Mouse (Mus musculus) forebrain, embryonic 11.5 days (tissue): ENCODE measurements at regions not wholly inside any gene's neighbourhood (a gene's known extent, or its start where the extent isn't known, plus 50 kb on each side); places are given as distances from the start of the nearest gene placed in this dataset.

ENCODE experiments used
- ATAC-seq: fragments of 200-750 bp; cut with Nextera tagmentation; replicated peaks from 2 replicates; pipeline ENCODE4 v1.8.0; 2017; ENCODE audit warnings: moderate TSS enrichment; ENCODE audit not compliant: low FRiP score
- DNase-seq: peaks from one replicate; pipeline ENCODE4 v3.0.0-alpha.2; 2017; ENCODE audit warnings: low spot score
- H3K27ac ChIP-seq: fragments of 300-500 bp; sonication (generic); 2 replicates; pipeline ENCODE4 v1.5.1; 2014; ENCODE audit warnings: low read depth, low read length
- H3K27me3 ChIP-seq: fragments of 300-500 bp; sonication (generic); 2 replicates; pipeline ENCODE4 v1.6.1; 2014; ENCODE audit warnings: mild to moderate bottlenecking, low read length, mixed read lengths; ENCODE audit not compliant: control insufficient read depth, insufficient read depth
- H3K36me3 ChIP-seq: fragments of 300-500 bp; sonication (generic); 2 replicates; pipeline ENCODE4 v1.6.1; 2014; ENCODE audit warnings: mild to moderate bottlenecking, low read length, moderate library complexity, mixed read lengths; ENCODE audit not compliant: control insufficient read depth, insufficient read depth
- H3K4me1 ChIP-seq: fragments of 300-500 bp; sonication (generic); replicated peaks from 2 replicates; pipeline ENCODE4 v1.6.1; 2014; ENCODE audit warnings: low read length, mixed read lengths; ENCODE audit not compliant: control insufficient read depth, insufficient read depth
- H3K4me2 ChIP-seq: fragments of 300-500 bp; sonication (generic); 2 replicates; pipeline ENCODE4 v1.6.1; 2014; ENCODE audit warnings: low read depth, mild to moderate bottlenecking, low read length, moderate library complexity, mixed read lengths; ENCODE audit not compliant: severe bottlenecking
- H3K4me3 ChIP-seq: fragments of 300-500 bp; sonication (generic); 2 replicates; pipeline ENCODE4 v1.5.1; 2014; ENCODE audit warnings: low read depth, low read length
- H3K9ac ChIP-seq: fragments of 300-500 bp; sonication (generic); 2 replicates; pipeline ENCODE4 v1.6.1; 2014; ENCODE audit warnings: low read length
- H3K9me3 ChIP-seq: fragments of 300-500 bp; sonication (generic); 2 replicates; pipeline ENCODE4 v1.6.1; 2016; ENCODE audit warnings: low read length, mixed read lengths; ENCODE audit not compliant: control insufficient read depth
- WGBS: fragments of 180-500 bp; shearing (Covaris S2); extraction: QIAGEN DNeasy Blood & Tissue Kit; methylation state at CpG from one replicate; pipeline ENCODE4 v1.1.7; 2014; 5-methylcytosine and 5-hydroxymethylcytosine counted together

DNA sequence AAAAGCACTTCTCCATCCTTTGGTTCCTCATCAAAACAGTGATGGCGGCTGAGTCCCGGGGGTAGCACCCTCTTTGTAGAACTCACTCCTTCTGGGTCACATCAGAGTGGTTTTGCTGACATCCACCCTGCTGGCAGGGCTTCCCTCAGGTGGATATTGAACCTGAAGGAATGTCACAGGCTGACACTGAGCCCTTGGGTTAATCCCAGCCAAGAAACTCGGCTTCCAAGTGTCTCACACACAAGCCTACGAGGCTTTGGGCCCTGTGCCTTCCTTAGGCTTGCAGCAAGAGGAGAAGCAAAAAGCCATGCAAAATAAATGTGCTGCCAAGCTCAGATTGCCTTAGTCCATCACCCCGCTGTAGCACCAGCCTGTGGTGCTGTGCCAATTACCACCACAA is 97.8 kb upstream of the Fut8 start:
- no peak overlapping the region for H3K4me3 ChIP-seq
- H3K4me1 ChIP-seq = no peaks in the 10 kb centered on the region
- no peaks in the 10 kb centered on the region for H3K27me3 ChIP-seq
- H3K4me2 ChIP-seq = no peak overlapping the region
- WGBS = 85% methylated on average over 5 of the region's 5 CpGs
- no peak overlapping the region for H3K9ac ChIP-seq
- DNase-seq (no peak), ATAC-seq (no peak)
- no peak overlapping the region for H3K27ac ChIP-seq
- H3K9me3 ChIP-seq = no peaks in the 10 kb centered on the region
- no peaks in the 10 kb centered on the region for H3K36me3 ChIP-seq

DNA sequence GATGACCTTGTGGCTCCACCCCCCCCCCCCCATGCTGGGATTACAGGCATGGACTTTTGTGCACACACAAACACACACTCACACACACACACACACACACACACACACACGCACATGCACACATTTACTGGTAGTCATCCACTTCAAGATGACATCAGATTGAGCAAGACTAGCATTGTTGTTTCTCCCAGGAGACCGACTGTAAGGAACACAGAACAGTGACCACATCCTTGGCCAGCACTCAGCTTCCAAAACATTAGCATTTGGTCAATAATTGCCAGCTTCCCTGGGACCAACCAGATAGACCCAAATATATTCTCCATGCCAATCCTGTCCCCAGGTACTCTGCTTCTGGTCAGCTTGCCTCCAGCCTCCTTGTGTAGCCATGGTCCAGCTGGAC is 98.2 kb upstream of the Fut8 start:
- Histone ChIP-seq H3K4me3 (no peak overlapping the region), H3K36me3 (no peaks in the 10 kb centered on the region), H3K9ac (no peak overlapping the region), H3K27ac (no peak overlapping the region), H3K27me3 (no peaks in the 10 kb centered on the region), H3K4me2 (no peak overlapping the region), H3K9me3 (no peaks in the 10 kb centered on the region), H3K4me1 (no peaks in the 10 kb centered on the region)
- WGBS = 85% methylated on average over 2 of the region's 2 CpGs
- ATAC-seq (no peak), DNase-seq (no peak)

DNA sequence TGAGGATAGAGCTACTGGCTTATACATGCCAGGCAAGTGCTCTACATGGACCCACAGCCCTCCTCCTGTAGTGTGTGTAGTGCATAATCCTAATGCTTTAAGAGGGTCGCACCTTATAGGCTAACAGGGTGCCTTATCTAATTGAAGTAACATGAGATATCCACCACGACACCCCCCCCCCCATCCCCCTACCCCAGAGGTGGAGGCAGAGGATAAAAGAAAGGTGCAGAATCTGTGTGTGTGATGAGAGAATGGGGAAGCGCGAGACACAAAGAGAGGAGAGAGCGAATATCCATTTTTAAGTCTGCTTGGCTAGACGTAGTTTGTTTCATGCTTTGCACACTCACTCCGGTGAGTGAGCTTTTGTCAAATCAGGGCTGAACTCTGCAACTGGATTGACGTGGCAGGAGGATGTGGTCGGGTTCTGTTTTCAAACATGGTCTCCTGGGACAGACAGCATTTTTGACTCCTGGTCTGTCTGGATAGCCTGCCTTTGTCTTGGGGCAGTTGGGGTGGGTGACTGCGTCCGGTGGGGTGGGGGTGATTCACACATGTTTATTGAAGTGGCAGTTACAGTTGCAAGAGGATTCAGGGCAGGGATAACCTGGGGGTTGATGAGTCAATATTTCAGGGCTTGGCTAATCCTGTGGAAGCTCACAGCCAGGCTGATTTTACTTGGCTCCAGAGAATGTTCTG is 99.3 kb upstream of the Fut8 start:
- Histone ChIP-seq H3K4me2 (no peak overlapping the region), H3K27me3 (no peaks in the 10 kb centered on the region), H3K4me1 (no peaks in the 10 kb centered on the region), H3K36me3 (no peaks in the 10 kb centered on the region), H3K9ac (no peak overlapping the region), H3K4me3 (no peak overlapping the region), H3K9me3 (no peaks in the 10 kb centered on the region), H3K27ac (no peak overlapping the region)
- DNase-seq (no peak), ATAC-seq (no peak)
- WGBS = 84% methylated on average over 11 of the region's 11 CpGs

DNA sequence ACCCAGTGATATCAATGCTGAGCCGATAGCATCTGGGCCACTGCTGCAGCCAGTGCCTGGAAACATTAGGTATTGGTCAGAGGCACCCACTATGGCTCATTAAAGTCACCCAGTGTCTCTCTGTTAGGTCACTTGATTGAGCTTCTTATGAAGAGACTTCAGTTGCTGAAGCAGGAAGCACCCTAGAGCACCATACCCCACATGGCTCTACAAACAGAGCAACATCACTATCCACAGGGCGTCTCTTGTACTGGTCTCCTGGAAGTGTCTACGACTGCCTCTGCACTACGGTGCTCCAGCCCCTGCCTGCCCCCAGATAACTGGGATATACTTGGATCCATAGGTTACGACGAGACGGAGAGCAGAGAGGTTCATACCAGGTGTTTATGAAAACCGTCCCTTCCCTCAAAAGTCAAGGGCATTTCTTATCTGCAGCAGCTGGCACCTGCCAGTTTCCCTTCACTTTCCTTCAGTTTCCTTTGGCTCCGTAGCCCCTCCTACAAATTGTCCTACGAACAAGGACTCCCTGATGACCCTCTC is 100.6 kb upstream of the Fut8 start:
- H3K9ac ChIP-seq = no peak overlapping the region
- no peak for ATAC-seq
- H3K27me3 ChIP-seq = no peaks in the 10 kb centered on the region
- H3K4me3 ChIP-seq = no peak overlapping the region
- no peak overlapping the region for H3K4me2 ChIP-seq
- H3K36me3 ChIP-seq = no peaks in the 10 kb centered on the region
- H3K9me3 ChIP-seq = no peaks in the 10 kb centered on the region
- no peaks in the 10 kb centered on the region for H3K4me1 ChIP-seq
- H3K27ac ChIP-seq = no peak overlapping the region
- WGBS = 91% methylated on average over 10 of the region's 10 CpGs
- no peak for DNase-seq

DNA sequence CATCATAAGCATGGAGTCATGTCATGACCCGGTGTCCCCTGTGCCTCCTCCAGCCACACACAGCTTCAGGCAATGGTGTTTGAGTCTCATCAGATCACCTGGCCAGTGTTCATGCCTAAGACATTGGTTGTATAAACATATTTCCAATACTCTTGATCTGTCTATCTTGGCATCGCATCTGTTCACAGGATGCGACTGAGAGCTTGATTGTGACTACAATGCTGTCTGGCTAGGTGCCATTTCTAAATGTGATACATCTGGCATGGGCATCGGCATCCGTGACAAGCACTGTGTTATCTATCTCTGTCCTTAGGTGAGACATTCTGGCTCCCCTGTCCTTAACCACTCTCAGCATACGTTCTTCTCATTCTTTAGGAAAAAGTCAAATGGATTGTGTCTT is 102.3 kb upstream of the Fut8 start:
- ATAC-seq (no peak), DNase-seq (no peak)
- H3K36me3 ChIP-seq = no peaks in the 10 kb centered on the region
- no peak overlapping the region for H3K9ac ChIP-seq
- no peaks in the 10 kb centered on the region for H3K27me3 ChIP-seq
- no peak overlapping the region for H3K4me2 ChIP-seq
- no peak overlapping the region for H3K4me3 ChIP-seq
- H3K9me3 ChIP-seq = no peaks in the 10 kb centered on the region
- H3K4me1 ChIP-seq = no peaks in the 10 kb centered on the region
- H3K27ac ChIP-seq = no peak overlapping the region
- 95% methylated on average over 6 of the region's 6 CpGs for WGBS

DNA sequence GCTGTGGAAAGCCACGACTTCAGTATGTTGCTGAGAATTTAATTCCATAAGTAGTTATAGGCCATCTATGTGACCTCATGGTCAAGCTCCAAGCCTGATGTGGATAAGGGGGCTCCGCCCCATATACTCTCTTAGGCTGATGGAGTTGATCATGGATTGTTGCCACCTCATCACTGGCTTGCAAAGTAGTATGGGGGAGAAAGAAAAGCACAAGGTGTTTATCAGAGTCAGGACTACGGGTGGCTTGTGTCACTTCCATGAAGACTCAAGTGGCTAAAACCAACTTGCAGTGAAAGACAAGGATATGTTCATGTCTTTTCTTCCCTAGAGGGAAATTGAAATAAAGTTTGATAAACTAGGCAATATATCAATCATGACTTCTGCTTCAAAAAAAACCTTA is 102.9 kb upstream of the Fut8 start:
- H3K4me1 ChIP-seq = no peaks in the 10 kb centered on the region
- WGBS = 92% methylated on average over 3 of the region's 3 CpGs
- no peak overlapping the region for H3K4me2 ChIP-seq
- H3K9ac ChIP-seq = no peak overlapping the region
- no peaks in the 10 kb centered on the region for H3K36me3 ChIP-seq
- no peak overlapping the region for H3K27ac ChIP-seq
- H3K9me3 ChIP-seq = no peaks in the 10 kb centered on the region
- H3K4me3 ChIP-seq = no peak overlapping the region
- H3K27me3 ChIP-seq = no peaks in the 10 kb centered on the region
- ATAC-seq (no peak), DNase-seq (no peak)

DNA sequence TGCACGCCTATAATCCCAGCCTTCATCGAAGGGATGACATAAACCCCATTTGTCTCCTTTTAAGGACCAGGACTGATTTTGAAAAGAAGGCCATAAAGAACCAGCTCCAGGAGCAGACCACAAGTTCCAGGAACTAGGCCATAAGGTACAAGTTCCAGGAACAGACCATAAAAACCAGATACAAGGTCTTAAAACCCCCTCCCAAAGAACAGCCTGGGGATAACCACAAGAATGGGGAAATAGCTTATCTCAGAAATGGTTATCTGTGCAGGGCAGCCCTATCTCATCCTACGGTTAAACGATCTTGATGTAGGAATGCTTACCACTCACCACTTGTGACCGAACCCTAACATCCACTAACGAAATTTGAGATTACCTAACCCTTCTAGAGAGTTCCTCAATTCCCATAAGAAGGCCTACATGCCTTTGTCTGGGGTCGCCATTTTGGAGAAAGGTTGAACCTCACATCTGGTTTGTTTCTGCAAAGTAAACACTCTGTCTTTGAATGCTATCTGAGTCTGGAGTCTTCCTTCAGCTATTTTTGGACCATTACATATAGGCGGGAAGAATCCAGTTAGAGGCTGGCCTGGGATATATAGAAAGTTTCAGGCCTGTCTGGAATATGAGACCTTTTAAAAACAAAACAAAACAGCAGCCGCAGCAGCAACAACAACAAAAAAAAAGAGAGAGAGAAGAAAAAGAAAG is 103.5 kb upstream of the Fut8 start:
- DNase-seq (no peak), ATAC-seq (no peak)
- Histone ChIP-seq H3K36me3 (no peaks in the 10 kb centered on the region), H3K4me3 (no peak overlapping the region), H3K27me3 (no peaks in the 10 kb centered on the region), H3K4me2 (no peak overlapping the region), H3K27ac (no peak overlapping the region), H3K9me3 (no peaks in the 10 kb centered on the region), H3K4me1 (no peaks in the 10 kb centered on the region), H3K9ac (no peak overlapping the region)
- 82% methylated on average over 9 of the region's 9 CpGs for WGBS

DNA sequence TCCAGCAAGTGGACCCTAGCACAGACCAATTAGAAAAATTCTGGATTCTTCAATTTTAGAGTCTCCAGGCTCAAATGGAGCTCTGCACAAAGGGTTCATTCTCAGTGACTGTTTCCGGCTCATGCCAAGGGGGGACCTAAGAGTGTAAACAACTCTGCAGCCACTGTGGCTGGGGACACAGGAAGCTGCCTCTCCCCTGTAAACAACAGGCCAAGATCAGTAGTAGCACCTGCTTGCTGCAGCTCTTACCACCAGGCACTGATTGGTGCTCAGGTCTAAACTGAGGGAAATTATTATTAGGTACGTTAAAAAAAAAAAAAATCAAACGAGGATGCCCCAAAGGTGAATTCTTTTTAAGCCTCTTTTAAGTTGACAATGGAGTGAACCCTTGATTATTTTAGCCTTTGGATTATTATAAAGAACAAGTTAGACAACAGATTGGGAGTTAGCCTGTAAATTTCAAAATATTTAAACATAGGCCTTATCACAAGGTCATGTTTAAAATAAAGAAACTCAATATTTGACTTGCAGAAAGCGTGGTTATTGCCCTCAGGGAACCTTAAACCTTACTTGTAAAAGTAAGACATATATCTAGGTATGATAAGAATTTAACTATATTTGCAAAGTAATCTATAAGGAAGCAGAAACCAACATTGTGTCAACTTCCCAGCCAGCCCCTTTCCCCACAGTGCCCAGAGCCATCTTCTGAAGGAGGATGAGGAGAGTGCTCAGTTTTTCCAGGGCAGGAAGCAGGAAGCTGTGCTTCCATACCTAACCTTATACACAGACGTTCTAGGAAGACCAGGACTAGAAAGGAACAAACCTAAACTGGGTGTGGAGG is 104.2 kb upstream of the Fut8 start:
- Histone ChIP-seq H3K4me3 (no peak overlapping the region), H3K27ac (no peak overlapping the region)
- WGBS = 83% methylated on average over 5 of the region's 5 CpGs

More for the DNA sequence above, 104.2 kb upstream of the Fut8 start:
- no peaks in the 10 kb centered on the region for H3K36me3 ChIP-seq
- no peaks in the 10 kb centered on the region for H3K9me3 ChIP-seq
- ATAC-seq (no peak), DNase-seq (no peak)
- H3K9ac ChIP-seq = no peak overlapping the region
- no peaks in the 10 kb centered on the region for H3K27me3 ChIP-seq
- no peaks in the 10 kb centered on the region for H3K4me1 ChIP-seq
- H3K4me2 ChIP-seq = no peak overlapping the region
